Mouse (Mus musculus) neural tube, embryonic 11.5 days (tissue): ENCODE data around the gene Psen1. TPM values are rescaled to one million over a fixed set of nuclear protein-coding genes. Genes with fewer than 3 reads are reported as not detected.

Source experiments
- ATAC-seq: fragments of 200-750 bp; cut with Nextera tagmentation; 2 replicates; pipeline ENCODE4 v1.8.0; 2017; ENCODE audit warnings: moderate number of reproducible peaks, mild to moderate bottlenecking, moderate TSS enrichment, moderate library complexity; ENCODE audit not compliant: insufficient read depth, low FRiP score, low TSS enrichment
- DNase-seq: peaks from one replicate; pipeline ENCODE4 v3.0.0-alpha.2; 2015; ENCODE audit warnings: low spot score
- H3K27ac ChIP-seq: fragments of 300-500 bp; sonication (generic); 2 replicates; pipeline ENCODE4 v1.5.1; 2014; ENCODE audit warnings: low read depth, mild to moderate bottlenecking, low read length
- H3K27me3 ChIP-seq: fragments of 300-500 bp; sonication (generic); 2 replicates; pipeline ENCODE4 v1.6.1; 2014; ENCODE audit warnings: mild to moderate bottlenecking, low read length, mixed read lengths; ENCODE audit not compliant: control insufficient read depth, insufficient read depth
- H3K36me3 ChIP-seq: fragments of 300-500 bp; sonication (generic); 2 replicates; pipeline ENCODE4 v1.6.1; 2014; ENCODE audit warnings: mild to moderate bottlenecking, low read length, moderate library complexity, mixed read lengths; ENCODE audit not compliant: control insufficient read depth, insufficient read depth
- H3K4me1 ChIP-seq: fragments of 300-500 bp; sonication (generic); 2 replicates; pipeline ENCODE4 v1.6.1; 2014; ENCODE audit warnings: low read length, mixed read lengths; ENCODE audit not compliant: control insufficient read depth, insufficient read depth
- H3K4me2 ChIP-seq: fragments of 300-500 bp; sonication (generic); 2 replicates; pipeline ENCODE4 v1.6.1; 2014; ENCODE audit warnings: low read depth, mild to moderate bottlenecking, moderate library complexity
- H3K4me3 ChIP-seq: fragments of 300-500 bp; sonication (generic); 2 replicates; pipeline ENCODE4 v1.5.1; 2014; ENCODE audit warnings: low read depth, low read length
- H3K9ac ChIP-seq: fragments of 300-500 bp; sonication (generic); 2 replicates; pipeline ENCODE4 v1.6.1; 2014; ENCODE audit warnings: mild to moderate bottlenecking, low read length
- H3K9me3 ChIP-seq: fragments of 300-500 bp; sonication (generic); 2 replicates; pipeline ENCODE4 v1.6.1; 2016; ENCODE audit warnings: low read length; ENCODE audit not compliant: control insufficient read depth
- WGBS: fragments of 180-500 bp; shearing (Covaris S2); extraction: QIAGEN DNeasy Blood & Tissue Kit; methylation state at CpG from one replicate; pipeline ENCODE4 v1.1.7; 2014; 5-methylcytosine and 5-hydroxymethylcytosine counted together
- polyA plus RNA-seq: library from polyadenylated mRNA; unstranded; fragments of >200 nt; fragmentation: Nextera tagmentation; extraction: Ambion mirVana; gene quantifications from 2 replicates; pipeline ENCODE4 v1.2.1, GENCODE M21; 2014

Gene Psen1
- polyA plus RNA-seq, result 74.8 and 77.7 TPM in 2 replicates

GRCm38 (mm10) chr12:83687934-83688315 is at the start of gene Psen1:
TSS of gene Psen1 (plus strand) at chr12:83688152.
- Histone ChIP-seq H3K9ac (peak within 1 kb of the TSS; percentile 92), H3K4me3 (peak within 1 kb of the TSS; percentile 90), H3K4me1 (peaks cover 10% of the 10 kb centered on the region), H3K27me3 (no peaks in the 10 kb centered on the region), H3K9me3 (no peaks in the 10 kb centered on the region), H3K36me3 (no peaks in the 10 kb centered on the region), H3K27ac (peak within 1 kb of the TSS; percentile 90), H3K4me2 (peak within 1 kb of the TSS; percentile 79)
- ATAC-seq (peak; percentile 99), DNase-seq (peak; percentile 96)
- WGBS, result under 1% methylated on average over 38 of the region's 38 CpGs

- Histone ChIP-seq H3K27me3 (no peaks in the 10 kb centered on the region), H3K4me3 (no peak overlapping the region), H3K27ac (no peak overlapping the region), H3K4me2 (no peak overlapping the region), H3K9ac (no peak overlapping the region), H3K9me3 (no peaks in the 10 kb centered on the region), H3K36me3 (peaks cover 4% of the 10 kb centered on the region; the same call in 1 of the 2 replicates), H3K4me1 (no peaks in the 10 kb centered on the region)
- no peak for ATAC-seq
- DNase-seq, result no peak
- WGBS, result 91% methylated on average over 2 of the region's 2 CpGs
Measured at GRCm38 (mm10) chr12:83641233-83641632, 46.7 kb upstream of the Psen1 start.

GRCm38 (mm10) chr12:83643116-83643515 is 44.8 kb upstream of the Psen1 start:
- 92% methylated on average over 1 of the region's 1 CpGs for WGBS
- no peaks in the 10 kb centered on the region for H3K9me3 ChIP-seq
- H3K36me3 ChIP-seq, result peaks cover 4% of the 10 kb centered on the region; the same call in 1 of the 2 replicates
- no peak overlapping the region for H3K9ac ChIP-seq
- no peak overlapping the region for H3K27ac ChIP-seq
- no peak overlapping the region for H3K4me2 ChIP-seq
- no peak overlapping the region for H3K4me3 ChIP-seq
- no peaks in the 10 kb centered on the region for H3K4me1 ChIP-seq
- no peak for ATAC-seq
- no peak for DNase-seq
- H3K27me3 ChIP-seq, result no peaks in the 10 kb centered on the region

- H3K4me2 ChIP-seq, result no peak overlapping the region
- no peak overlapping the region for H3K27ac ChIP-seq
- H3K9me3 ChIP-seq, result no peaks in the 10 kb centered on the region
- WGBS, result 96% methylated on average over 3 of the region's 3 CpGs
- H3K4me3 ChIP-seq, result no peak overlapping the region
- peaks cover 10% of the 10 kb centered on the region for H3K36me3 ChIP-seq
- no peaks in the 10 kb centered on the region for H3K27me3 ChIP-seq
- DNase-seq (no peak), ATAC-seq (no peak)
- no peak overlapping the region for H3K9ac ChIP-seq
- no peaks in the 10 kb centered on the region for H3K4me1 ChIP-seq
Measured at GRCm38 (mm10) chr12:83650346-83650745, 37.6 kb upstream of the Psen1 start.

- H3K9ac ChIP-seq, result no peak overlapping the region
- H3K36me3 ChIP-seq, result peaks cover 10% of the 10 kb centered on the region
- no peak overlapping the region for H3K27ac ChIP-seq
- no peak for DNase-seq
- ATAC-seq, result no peak
- no peaks in the 10 kb centered on the region for H3K9me3 ChIP-seq
- no peak overlapping the region for H3K4me2 ChIP-seq
- no peaks in the 10 kb centered on the region for H3K4me1 ChIP-seq
- H3K27me3 ChIP-seq, result no peaks in the 10 kb centered on the region
- no peak overlapping the region for H3K4me3 ChIP-seq
Measured at GRCm38 (mm10) chr12:83651414-83651813, 36.5 kb upstream of the Psen1 start.

GRCm38 (mm10) chr12:83685466-83685865 is 2.5 kb upstream of the Psen1 start:
- Histone ChIP-seq H3K4me3 (no peak overlapping the region), H3K4me2 (no peak overlapping the region), H3K9ac (no peak overlapping the region), H3K9me3 (no peaks in the 10 kb centered on the region), H3K4me1 (peaks cover 6% of the 10 kb centered on the region), H3K27me3 (no peaks in the 10 kb centered on the region), H3K27ac (no peak overlapping the region), H3K36me3 (no peaks in the 10 kb centered on the region)
- 100% methylated on average over 1 of the region's 1 CpGs for WGBS
- DNase-seq, result no peak
- ATAC-seq, result no peak

GRCm38 (mm10) chr12:83686575-83687350 is 1.2 kb upstream of the Psen1 start:
- no peak overlapping the region for H3K4me3 ChIP-seq
- no peak for ATAC-seq
- no peaks in the 10 kb centered on the region for H3K36me3 ChIP-seq
- H3K4me2 ChIP-seq, result no peak overlapping the region
- 92% methylated on average over 9 of the region's 9 CpGs for WGBS
- H3K27me3 ChIP-seq, result no peaks in the 10 kb centered on the region
- peaks cover 10% of the 10 kb centered on the region for H3K4me1 ChIP-seq
- no peaks in the 10 kb centered on the region for H3K9me3 ChIP-seq
- no peak for DNase-seq
- no peak overlapping the region for H3K27ac ChIP-seq
- H3K9ac ChIP-seq, result no peak overlapping the region

- H3K9ac ChIP-seq, result peak overlapping the region; percentile 92
- no peaks in the 10 kb centered on the region for H3K36me3 ChIP-seq
- DNase-seq (no peak), ATAC-seq (peak; percentile 84)
- peaks cover 10% of the 10 kb centered on the region for H3K4me1 ChIP-seq
- H3K27me3 ChIP-seq, result no peaks in the 10 kb centered on the region
- WGBS, result under 1% methylated on average over 46 of the region's 49 CpGs
- H3K4me3 ChIP-seq, result peak overlapping the region; percentile 90
- no peaks in the 10 kb centered on the region for H3K9me3 ChIP-seq
- H3K27ac ChIP-seq, result peak overlapping the region; percentile 90
- peak overlapping the region; percentile 79 for H3K4me2 ChIP-seq
Measured at GRCm38 (mm10) chr12:83688316-83689086, 549 bp downstream of the Psen1 start.
